ENCODE assay signal across 11 mouse cellular contexts in genomic region chr1:171085718-171086117, GRCm38 (mm10). TPM values are rescaled to one million over a fixed set of nuclear protein-coding genes. Genes with fewer than 3 reads are reported as not detected.
DNase-seq lines count a peak whose midpoint lies in the region; ATAC-seq lines count a peak whose summit lies in the region.
"Had no signal": no experiment of that assay in that cellular context is flagged by ENCODE, and none has a peak within 500 bp of the region (broad histone marks: within the 10 kb centered on the region; RNA-seq: fewer than 3 reads in every experiment).

No protein-coding gene starts in this region.

- peak overlapping the region; percentile 64 for H3K9ac ChIP-seq in kidney, embryonic 16.5 days (replicated peaks; ENCODE audit: low read length)
- H3K9ac ChIP-seq in embryonic facial prominence, embryonic 14.5 days (ENCODE audit: low read depth, low read length): peak overlapping the region; percentile 49
- H3K9ac ChIP-seq in neural tube, embryonic 15.5 days (replicated peaks): peak overlapping the region; percentile 54

- no peaks in the 10 kb centered on the region for H3K4me1 ChIP-seq in kidney, embryonic 16.5 days (ENCODE audit: insufficient read depth, low read length)
- no peaks in the 10 kb centered on the region for H3K4me1 ChIP-seq in embryonic facial prominence, embryonic 14.5 days (ENCODE audit: control insufficient read depth, insufficient read depth, low read length)
- peaks cover 17% of the 10 kb centered on the region for H3K4me1 ChIP-seq in limb, embryonic 10.5 days
- peaks cover 5% of the 10 kb centered on the region; the same call in 1 of the 2 replicates for H3K4me1 ChIP-seq in neural tube, embryonic 15.5 days

- no peak for DNase-seq in kidney, postnatal 10 days
- DNase-seq in embryonic facial prominence, embryonic 14.5 days (ENCODE audit: low spot score): no peak
- peak; percentile 66 for DNase-seq in limb, embryonic 10.5 days (ENCODE audit: low spot score)
- DNase-seq in yolk sac, embryonic 10.5 days (ENCODE audit: low spot score): no peak
- DNase-seq in layer of hippocampus, postnatal 25 days (ENCODE audit: extremely low spot score in 1 of 2, low spot score in 1 of 2): no peak
- no peak for DNase-seq in right cerebral cortex, postnatal 4 days
- DNase-seq: cerebellum, postnatal 36 days; lung, postnatal 14 days had no signal

- no peak overlapping the region for H3K27ac ChIP-seq in kidney, embryonic 16.5 days (ENCODE audit: low read length)
- H3K27ac ChIP-seq in embryonic facial prominence, embryonic 14.5 days (replicated peaks; ENCODE audit: low read depth, low read length): no peak overlapping the region
- no peak overlapping the region; the same call in 1 of the 2 replicates for H3K27ac ChIP-seq in limb, embryonic 10.5 days
- no peak overlapping the region for H3K27ac ChIP-seq in neural tube, embryonic 15.5 days (replicated peaks)

- no peaks in the 10 kb centered on the region for H3K36me3 ChIP-seq in kidney, embryonic 16.5 days (ENCODE audit: insufficient read depth, low read length)
- H3K36me3 ChIP-seq in embryonic facial prominence, embryonic 14.5 days (ENCODE audit: control insufficient read depth, insufficient read depth, low read length): no peaks in the 10 kb centered on the region
- H3K36me3 ChIP-seq in limb, embryonic 10.5 days: no peaks in the 10 kb centered on the region
- H3K36me3 ChIP-seq in neural tube, embryonic 15.5 days: no peaks in the 10 kb centered on the region
- H3K36me3 ChIP-seq: G1E had no signal

- peaks cover 16% of the 10 kb centered on the region for H3K27me3 ChIP-seq in kidney, embryonic 16.5 days (ENCODE audit: insufficient read depth, low read length)
- peaks cover 16% of the 10 kb centered on the region for H3K27me3 ChIP-seq in embryonic facial prominence, embryonic 14.5 days (replicated peaks; ENCODE audit: control insufficient read depth, insufficient read depth, low read length)
- H3K27me3 ChIP-seq in limb, embryonic 10.5 days (ENCODE audit: low read depth, poor library complexity, severe bottlenecking): peaks cover 44% of the 10 kb centered on the region
- peaks cover 23% of the 10 kb centered on the region for H3K27me3 ChIP-seq in neural tube, embryonic 15.5 days (replicated peaks)

- peak overlapping the region; percentile 66 for H3K4me2 ChIP-seq in kidney, embryonic 16.5 days (replicated peaks; ENCODE audit: low read depth, low read length)
- peak overlapping the region; percentile 74 for H3K4me2 ChIP-seq in embryonic facial prominence, embryonic 14.5 days (ENCODE audit: low read depth, low read length)
- H3K4me2 ChIP-seq in neural tube, embryonic 15.5 days: peak overlapping the region; percentile 89

- H3K9me3 ChIP-seq in kidney, embryonic 16.5 days (ENCODE audit: low read length): no peaks in the 10 kb centered on the region
- H3K9me3 ChIP-seq in embryonic facial prominence, embryonic 14.5 days (ENCODE audit: control insufficient read depth, low read length): no peaks in the 10 kb centered on the region
- H3K9me3 ChIP-seq in limb, embryonic 10.5 days (replicated peaks): no peaks in the 10 kb centered on the region
- H3K9me3 ChIP-seq in neural tube, embryonic 15.5 days (replicated peaks): no peaks in the 10 kb centered on the region
- H3K9me3 ChIP-seq: G1E had no signal

- 0% methylated on average over 26 of the region's 26 CpGs for WGBS in kidney, embryonic 16.5 days
- under 1% methylated on average over 25 of the region's 26 CpGs for WGBS in embryonic facial prominence, embryonic 14.5 days
- WGBS in limb, embryonic 10.5 days: 1% methylated on average over 26 of the region's 26 CpGs
- WGBS in neural tube, embryonic 15.5 days: under 1% methylated on average over 26 of the region's 26 CpGs

- H3K4me3 ChIP-seq in kidney, embryonic 16.5 days (ENCODE audit: low read length): peak overlapping the region; percentile 48
- H3K4me3 ChIP-seq in embryonic facial prominence, embryonic 14.5 days (ENCODE audit: low read depth, low read length): peak overlapping the region; percentile 47
- H3K4me3 ChIP-seq in limb, embryonic 10.5 days: peak overlapping the region; percentile 57
- peak overlapping the region; percentile 54 for H3K4me3 ChIP-seq in neural tube, embryonic 15.5 days (replicated peaks)

- no peak for ATAC-seq in kidney, embryonic 16.5 days (ENCODE audit: low FRiP score, low TSS enrichment)
- ATAC-seq in embryonic facial prominence, embryonic 14.5 days (ENCODE audit: low read depth): no peak
- ATAC-seq in neural tube, embryonic 15.5 days (ENCODE audit: low FRiP score): no peak

RNA-seq across cellular contexts. Expression of gene Fcgr3, which starts 21.0 kb away (rescaled TPM):
- polyA plus RNA-seq in kidney, embryonic 16.5 days (2015; fragmentation: Nextera tagmentation; extraction: Ambion mirVana): 8.8 and 9.0 TPM in 2 replicates
- 20.5 and 25.0 TPM in 2 replicates for polyA plus RNA-seq in embryonic facial prominence, embryonic 14.5 days (2014; fragmentation: Nextera tagmentation; extraction: Ambion mirVana)
- 3.0 and 3.3 TPM in 2 replicates for polyA plus RNA-seq in limb, embryonic 10.5 days (2016; fragmentation: Nextera tagmentation; extraction: Ambion mirVana)
- polyA plus RNA-seq in neural tube, embryonic 15.5 days (2015; fragmentation: Nextera tagmentation; extraction: Ambion mirVana): 11.5 and 11.8 TPM in 2 replicates
- 10 to 100 TPM; 12.1 to 14.0 TPM for total RNA-seq in layer of hippocampus, postnatal 25 days (2021)

RNA-seq across cellular contexts. Expression of gene Cfap126, which starts 28.0 kb away (rescaled TPM):
- polyA plus RNA-seq in kidney, embryonic 16.5 days (2015; fragmentation: Nextera tagmentation; extraction: Ambion mirVana): 2.9 and 3.0 TPM in 2 replicates
- polyA plus RNA-seq in embryonic facial prominence, embryonic 14.5 days (2014; fragmentation: Nextera tagmentation; extraction: Ambion mirVana): 4.4 and 12.3 TPM in 2 replicates
- polyA plus RNA-seq in limb, embryonic 10.5 days (2016; fragmentation: Nextera tagmentation; extraction: Ambion mirVana): 1.0 and 1.1 TPM in 2 replicates
- 4.4 and 6.3 TPM in 2 replicates for polyA plus RNA-seq in neural tube, embryonic 15.5 days (2015; fragmentation: Nextera tagmentation; extraction: Ambion mirVana)
- total RNA-seq in layer of hippocampus, postnatal 25 days (2021): 1 to 10 TPM in 1 of 2 experiments, under 1 TPM in 1; 0.52 to 1.5 TPM
